In the genomic region with DNA sequence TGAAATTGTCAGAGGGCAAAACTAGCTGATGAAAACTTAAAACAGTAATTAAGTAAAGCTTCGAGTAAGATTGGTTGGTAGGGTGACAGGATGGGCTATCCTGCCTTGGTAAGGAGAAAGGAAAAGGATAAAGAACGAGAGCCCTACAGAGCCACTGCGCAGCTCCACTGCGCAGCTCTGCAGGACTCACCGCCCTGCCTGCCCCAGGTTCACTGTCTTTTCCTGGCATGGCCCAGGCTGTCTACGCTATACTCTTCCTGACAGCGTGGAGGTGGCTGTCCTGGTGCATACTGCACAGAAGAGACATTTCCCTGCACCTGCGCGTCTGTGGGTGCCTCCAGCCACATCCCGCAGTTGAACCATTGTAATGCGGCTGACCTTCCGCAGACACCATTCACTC, we compare ENCODE assay signal across 8 mouse cellular contexts.
DNase-seq lines count a peak whose midpoint lies in the region; ATAC-seq and TF ChIP-seq lines count a peak whose summit lies in the region.

No protein-coding gene starts in this region.

- no peak overlapping the region for H3K27ac ChIP-seq in lung, embryonic 15.5 days
- H3K27ac ChIP-seq in embryonic facial prominence, embryonic 14.5 days (replicated peaks; ENCODE audit: low read depth, low read length): no peak overlapping the region
- H3K27ac ChIP-seq in limb, embryonic 11.5 days (replicated peaks; ENCODE audit: low read depth, low read length): no peak overlapping the region
- no peak overlapping the region for H3K27ac ChIP-seq in stomach, embryonic 14.5 days (ENCODE audit: low read length)

- H3K9me3 ChIP-seq in lung, embryonic 15.5 days: no peaks in the 10 kb centered on the region
- no peaks in the 10 kb centered on the region for H3K9me3 ChIP-seq in embryonic facial prominence, embryonic 14.5 days (ENCODE audit: control insufficient read depth, low read length)
- no peaks in the 10 kb centered on the region for H3K9me3 ChIP-seq in limb, embryonic 11.5 days (ENCODE audit: control insufficient read depth, low read length)
- H3K9me3 ChIP-seq in stomach, embryonic 14.5 days (ENCODE audit: control insufficient read depth, low read depth, low read length): no peaks in the 10 kb centered on the region

- no peak overlapping the region for H3K9ac ChIP-seq in lung, embryonic 15.5 days
- H3K9ac ChIP-seq in embryonic facial prominence, embryonic 14.5 days (ENCODE audit: low read depth, low read length): peak overlapping the region; percentile 37; the same call in 1 of the 2 replicates
- no peak overlapping the region for H3K9ac ChIP-seq in limb, embryonic 11.5 days (ENCODE audit: low read length)
- H3K9ac ChIP-seq in stomach, embryonic 14.5 days (replicated peaks; ENCODE audit: low read depth, low read length): no peak overlapping the region

- no peak for TF ChIP-seq POLR2A in lung, adult 2 months (IDR thresholded peaks at IDR 0.05; ENCODE audit: borderline replicate concordance, extremely low read depth, low read depth, low read length)

- no peaks in the 10 kb centered on the region for H3K4me1 ChIP-seq in lung, embryonic 15.5 days
- H3K4me1 ChIP-seq in lung, adult 2 months (ENCODE audit: control insufficient read depth, insufficient read depth, low read length): no peaks in the 10 kb centered on the region
- no peaks in the 10 kb centered on the region for H3K4me1 ChIP-seq in embryonic facial prominence, embryonic 14.5 days (ENCODE audit: control insufficient read depth, insufficient read depth, low read length)
- H3K4me1 ChIP-seq in limb, embryonic 11.5 days (ENCODE audit: control insufficient read depth, insufficient read depth, low read length): no peaks in the 10 kb centered on the region
- no peaks in the 10 kb centered on the region for H3K4me1 ChIP-seq in stomach, embryonic 14.5 days (ENCODE audit: control insufficient read depth, insufficient read depth, low read length)

- TF ChIP-seq CTCF in lung, adult 2 months (IDR thresholded peaks at IDR 0.05; ENCODE audit: insufficient read depth, low read length): no peak

- DNase-seq in lung, adult 2 months: no peak
- DNase-seq in embryonic facial prominence, embryonic 14.5 days (ENCODE audit: low spot score): no peak
- no peak for DNase-seq in limb, embryonic 11.5 days (ENCODE audit: low spot score)
- DNase-seq in adrenal gland, adult 18-20 months (ENCODE audit: low spot score in 2 of 2): no peak
- DNase-seq in adrenal gland, postnatal 10 days: no peak
- no peak for DNase-seq in gastrocnemius, postnatal 10 days

- peak overlapping the region; percentile 50 for H3K4me2 ChIP-seq in lung, embryonic 15.5 days
- peak overlapping the region; percentile 50 for H3K4me2 ChIP-seq in embryonic facial prominence, embryonic 14.5 days (ENCODE audit: low read depth, low read length)
- H3K4me2 ChIP-seq in limb, embryonic 11.5 days (ENCODE audit: low read depth, severe bottlenecking): peak overlapping the region; percentile 43; the same call in 1 of the 2 replicates
- H3K4me2 ChIP-seq in stomach, embryonic 14.5 days (replicated peaks; ENCODE audit: low read depth, low read length): peak overlapping the region; percentile 33

- no peaks in the 10 kb centered on the region for H3K36me3 ChIP-seq in lung, embryonic 15.5 days
- no peaks in the 10 kb centered on the region for H3K36me3 ChIP-seq in embryonic facial prominence, embryonic 14.5 days (ENCODE audit: control insufficient read depth, insufficient read depth, low read length)
- H3K36me3 ChIP-seq in limb, embryonic 11.5 days (ENCODE audit: control insufficient read depth, insufficient read depth, low read length): no peaks in the 10 kb centered on the region
- H3K36me3 ChIP-seq in stomach, embryonic 14.5 days (ENCODE audit: control insufficient read depth, insufficient read depth, low read length): no peaks in the 10 kb centered on the region

- ATAC-seq in lung, embryonic 15.5 days (ENCODE audit: borderline replicate concordance, extremely low read depth, low FRiP score, low TSS enrichment): no peak
- ATAC-seq in embryonic facial prominence, embryonic 14.5 days (ENCODE audit: low read depth): no peak
- ATAC-seq in limb, embryonic 11.5 days (ENCODE audit: insufficient number of reproducible peaks, low FRiP score, low TSS enrichment, low read depth): no peak
- no peak for ATAC-seq in stomach, embryonic 14.5 days (ENCODE audit: insufficient number of reproducible peaks, insufficient read depth, low FRiP score, low read depth)

- no peaks in the 10 kb centered on the region; the same call in 1 of the 2 replicates for H3K27me3 ChIP-seq in lung, embryonic 15.5 days
- no peaks in the 10 kb centered on the region for H3K27me3 ChIP-seq in embryonic facial prominence, embryonic 14.5 days (replicated peaks; ENCODE audit: control insufficient read depth, insufficient read depth, low read length)
- H3K27me3 ChIP-seq in limb, embryonic 11.5 days (ENCODE audit: control insufficient read depth, insufficient read depth, low read length): no peaks in the 10 kb centered on the region
- no peaks in the 10 kb centered on the region for H3K27me3 ChIP-seq in stomach, embryonic 14.5 days (ENCODE audit: control insufficient read depth, insufficient read depth, low read length)

- H3K4me3 ChIP-seq in lung, embryonic 15.5 days: peak overlapping the region; percentile 26
- no peak overlapping the region for H3K4me3 ChIP-seq in lung, adult 2 months (replicated peaks; ENCODE audit: extremely low read depth, low read depth, low read length)
- H3K4me3 ChIP-seq in embryonic facial prominence, embryonic 14.5 days (ENCODE audit: low read depth, low read length): peak overlapping the region; percentile 23
- peak overlapping the region; percentile 15; the same call in 1 of the 2 replicates for H3K4me3 ChIP-seq in limb, embryonic 11.5 days (ENCODE audit: low read depth, low read length)
- peak overlapping the region; percentile 15; the same call in 1 of the 2 replicates for H3K4me3 ChIP-seq in stomach, embryonic 14.5 days (ENCODE audit: low read depth, low read length)

- 35% methylated on average over 12 of the region's 12 CpGs for WGBS in lung, embryonic 15.5 days
- 37% methylated on average over 12 of the region's 12 CpGs for WGBS in lung, adult 2 months
- WGBS in embryonic facial prominence, embryonic 14.5 days: 38% methylated on average over 12 of the region's 12 CpGs
- 48% methylated on average over 12 of the region's 12 CpGs for WGBS in limb, embryonic 11.5 days
- WGBS in stomach, embryonic 14.5 days: 44% methylated on average over 12 of the region's 12 CpGs
